Mouse (Mus musculus) urinary bladder, adult 18-20 months (tissue): ENCODE results near the gene Lrrc4.

Experiments
- DNase-seq, 2 experiments: peaks; one replicate each; pipeline ENCODE4 v3.0.0; 2022; ENCODE audit warnings: low spot score in 2 of 2, mixed read lengths in 2 of 2

Gene Lrrc4

DNA sequence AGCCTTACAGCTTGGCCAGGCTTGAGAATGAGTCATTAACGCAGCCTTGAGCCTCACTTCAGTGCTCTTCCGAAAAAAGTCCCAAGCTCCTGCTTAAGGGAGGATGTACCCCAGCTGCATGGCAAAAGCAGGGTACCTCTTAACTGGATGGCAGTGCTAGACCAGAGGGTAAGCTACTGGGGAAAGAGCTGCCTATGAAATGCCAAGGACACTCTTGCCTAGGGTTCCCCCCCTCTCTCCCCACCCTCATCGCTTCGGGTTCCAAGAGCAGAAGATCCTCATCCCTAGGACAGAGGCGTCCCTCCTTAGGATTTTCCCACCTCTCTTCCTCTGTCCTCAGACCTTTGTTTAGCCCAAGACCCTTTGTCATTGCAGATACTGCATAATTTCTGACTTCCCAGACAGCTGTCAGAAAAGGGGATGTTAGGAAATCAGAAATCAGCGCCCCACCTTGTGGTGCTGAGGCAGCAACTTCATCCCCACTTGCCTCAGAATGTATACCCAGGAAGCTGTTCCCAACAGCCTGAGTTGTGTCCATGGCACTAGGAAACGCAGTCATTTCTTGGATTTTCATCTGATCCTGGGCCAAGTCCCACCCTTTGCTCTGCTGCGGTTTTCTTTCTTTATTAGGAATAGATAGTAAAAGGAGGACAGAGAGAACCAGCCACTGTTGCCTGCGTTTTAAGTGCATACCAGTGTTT, 4.7 kb downstream of the Lrrc4 start:
- no peak for DNase-seq

DNA sequence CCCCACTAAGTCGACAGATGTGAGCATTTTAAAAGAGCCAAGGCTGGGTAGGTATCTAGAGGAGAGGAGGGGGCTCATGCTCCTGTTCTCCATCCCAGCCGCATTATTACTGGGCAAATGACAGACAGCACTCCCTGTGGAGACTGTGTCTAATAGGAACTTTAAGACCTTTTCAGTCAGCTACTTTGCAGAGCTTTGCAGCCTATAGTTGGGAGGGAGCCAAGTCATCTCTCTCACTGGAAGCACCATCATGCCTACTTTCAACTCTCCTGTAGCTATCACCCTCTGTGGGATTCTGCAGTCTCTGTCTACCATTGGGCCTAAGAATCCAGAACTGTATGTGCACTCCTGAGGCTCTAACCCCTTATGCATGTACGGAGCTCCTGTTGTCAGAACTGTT, 5.7 kb downstream of the Lrrc4 start:
- DNase-seq, result no peak

DNA sequence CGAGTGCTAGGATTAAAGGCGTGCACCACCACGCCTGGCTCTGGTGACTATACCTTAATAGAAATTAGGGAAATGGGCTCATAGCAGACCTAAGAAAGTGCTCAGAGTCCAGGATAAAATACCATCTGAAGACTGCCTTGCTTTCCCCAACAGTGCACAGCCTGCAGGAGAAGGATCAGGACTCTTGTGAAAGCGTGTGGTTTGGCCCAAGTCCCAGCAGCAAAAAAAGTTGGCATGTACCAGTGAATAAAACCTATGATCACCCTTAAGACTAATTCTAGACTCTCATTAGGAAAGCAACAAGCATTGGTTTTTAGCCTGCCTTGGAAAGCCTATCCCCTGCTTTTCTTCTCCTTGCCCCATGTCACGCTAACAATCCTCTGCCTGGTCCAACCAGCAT, 7.7 kb downstream of the Lrrc4 start:
- no peak for DNase-seq

DNA sequence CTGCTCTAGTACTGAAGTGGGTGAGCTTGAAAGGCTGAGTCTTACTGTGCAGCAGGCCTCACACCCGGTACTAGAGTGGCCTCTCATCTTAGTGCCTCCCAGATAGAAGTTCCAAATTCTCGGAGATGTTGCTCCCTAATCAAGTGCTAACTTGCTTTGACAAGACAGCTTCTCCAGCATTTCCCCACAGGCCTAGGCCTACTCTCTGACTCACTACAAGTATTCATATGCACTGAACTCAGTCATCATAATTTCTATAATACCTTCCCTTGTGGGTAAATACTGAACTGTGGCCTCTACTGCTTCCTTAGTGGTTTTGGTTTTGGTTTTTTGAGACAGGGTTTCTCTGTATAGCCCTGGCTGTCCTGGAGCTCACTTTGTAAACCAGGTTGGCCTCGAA, 8.2 kb downstream of the Lrrc4 start:
- DNase-seq, result no peak

DNA sequence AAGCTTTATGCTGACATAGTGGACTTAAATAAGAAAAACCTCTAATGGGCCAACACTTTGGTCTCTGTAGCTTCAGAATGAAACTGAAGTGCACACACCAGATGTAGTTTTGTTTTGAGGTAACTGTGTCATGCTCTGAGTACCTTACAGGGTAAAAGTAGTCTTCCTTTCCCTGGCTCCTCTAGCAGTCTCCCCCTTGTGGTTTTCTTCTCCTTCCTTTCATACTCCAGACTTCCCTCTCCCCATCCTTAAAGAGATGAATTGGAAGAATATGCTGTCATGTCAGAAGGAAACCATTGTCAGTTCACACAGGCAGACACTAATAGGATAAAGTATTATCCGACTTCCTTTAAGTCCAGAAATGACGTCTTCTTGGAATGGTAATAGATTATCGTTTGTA, 9.3 kb downstream of the Lrrc4 start:
- DNase-seq, result no peak

DNA sequence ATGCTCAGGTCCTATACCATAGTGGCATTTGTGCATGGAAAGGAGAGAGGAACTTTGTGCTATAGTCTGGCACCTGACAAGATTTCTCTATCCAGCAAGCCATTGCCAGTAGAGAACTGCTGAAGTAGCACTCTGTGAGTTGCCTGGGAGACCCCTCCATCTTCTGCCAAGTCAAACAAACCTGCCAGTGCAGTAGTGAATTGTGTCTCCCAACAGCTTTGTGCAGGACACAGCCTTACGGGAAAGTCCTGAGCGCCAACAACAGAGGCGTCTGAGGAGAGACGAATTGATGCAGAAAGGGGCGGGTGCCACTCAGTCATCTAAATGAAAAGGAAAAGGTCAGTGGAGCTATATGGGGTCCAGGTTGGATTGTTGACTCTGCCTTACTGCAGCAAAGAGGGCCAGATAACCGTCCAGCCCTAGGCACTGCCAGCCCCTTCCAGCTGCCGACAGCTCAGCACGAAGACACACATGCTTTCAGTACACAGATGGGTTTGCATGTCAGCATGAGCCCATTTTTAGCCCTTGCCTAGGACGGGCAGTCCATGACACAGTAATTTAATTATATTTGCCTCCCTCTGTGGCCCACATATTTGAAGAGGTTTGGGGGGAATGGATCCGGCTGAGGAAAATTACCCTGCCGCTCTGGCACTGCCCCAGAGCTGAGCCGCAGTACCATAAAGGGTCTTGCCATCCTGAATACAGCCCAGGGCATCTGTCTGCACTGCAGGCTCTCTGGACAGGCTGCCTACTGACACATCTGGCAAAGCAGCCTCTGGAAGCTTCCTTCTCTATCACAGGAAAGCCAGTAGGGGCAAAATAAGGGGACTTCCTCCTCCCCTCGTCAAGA, 11.8 kb downstream of the Lrrc4 start:
- DNase-seq, result no peak

DNA sequence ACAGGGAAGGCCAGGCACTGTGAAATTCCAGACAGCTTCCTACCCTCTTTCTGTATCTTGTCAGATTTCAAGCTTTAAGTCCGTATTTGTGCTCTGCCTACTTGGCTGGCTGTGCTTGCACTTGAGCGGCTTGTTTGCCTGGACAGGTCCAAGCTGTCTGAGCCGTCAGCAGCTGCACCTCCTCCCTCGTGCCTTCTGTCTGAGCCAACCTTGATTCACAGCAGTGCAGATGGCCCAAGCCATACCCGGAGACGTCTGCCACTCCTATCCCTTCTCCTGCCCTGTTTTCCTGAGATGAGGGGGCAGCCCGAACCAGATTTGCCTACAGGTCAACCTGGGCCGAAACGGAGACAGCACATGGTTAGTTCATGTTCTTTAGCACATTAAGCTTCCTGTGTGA, 14.5 kb downstream of the Lrrc4 start:
- peak; percentile 25 to 31 for DNase-seq

- DNase-seq, result no peak
Observed at GRCm38 (mm10) chr6:28814895-28815294, 16.7 kb downstream of the Lrrc4 start.

GRCm38 (mm10) chr6:28813057-28813456, 18.5 kb downstream of the Lrrc4 start:
- no peak for DNase-seq

GRCm38 (mm10) chr6:28804751-28805150, 26.8 kb downstream of the Lrrc4 start:
- no peak for DNase-seq

DNA sequence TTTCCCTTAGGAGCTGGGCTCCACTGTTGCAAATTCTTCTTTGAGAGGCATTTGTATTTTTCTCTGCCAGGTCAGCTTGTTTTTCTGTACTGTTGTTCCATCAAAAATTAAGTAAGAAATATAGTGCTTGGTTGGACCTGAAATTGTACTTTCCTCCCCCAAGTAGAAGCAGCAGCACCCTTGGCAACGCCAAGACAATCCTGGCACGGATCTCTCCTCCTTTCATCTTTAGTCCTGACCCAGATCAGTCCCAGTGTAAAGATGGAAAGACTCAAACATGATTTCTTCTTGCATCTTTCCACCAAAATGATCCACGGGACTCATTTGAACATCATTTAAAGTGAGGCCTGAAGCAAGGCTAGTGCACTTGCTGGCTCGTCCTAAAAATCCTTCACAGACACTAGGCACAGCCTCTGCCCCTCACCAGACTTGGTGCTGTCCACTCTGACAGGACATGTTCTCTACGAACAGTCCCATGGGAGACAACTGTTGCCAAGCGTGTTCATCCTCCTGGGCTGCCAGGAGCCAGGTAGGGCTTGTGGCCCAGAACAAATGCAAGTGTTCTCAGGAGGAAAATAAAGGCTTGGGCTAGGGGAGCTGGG, 27.8 kb downstream of the Lrrc4 start:
- DNase-seq, result no peak

DNA sequence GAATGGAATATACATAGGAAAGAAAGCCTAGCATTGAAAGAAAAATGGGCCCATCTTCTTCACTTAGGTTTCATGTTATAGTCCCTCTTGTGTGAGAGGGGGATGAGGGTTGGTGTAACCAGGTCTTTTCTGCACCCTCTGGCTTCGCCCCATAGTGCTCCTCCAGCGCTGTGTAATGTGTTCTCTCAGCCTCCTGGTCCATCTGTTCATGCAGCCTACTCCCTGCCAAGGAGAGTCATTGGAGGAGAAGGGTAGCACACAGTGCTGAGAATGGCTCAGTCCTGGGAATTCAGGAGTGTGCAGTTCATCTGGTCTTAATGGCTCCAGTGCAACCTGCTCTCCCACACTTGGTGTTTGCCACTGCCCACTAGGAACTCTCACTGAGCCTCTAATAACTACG, 30.6 kb downstream of the Lrrc4 start:
- DNase-seq, result no peak

GRCm38 (mm10) chr6:28799818-28800217, 31.7 kb downstream of the Lrrc4 start:
- no peak for DNase-seq

DNA sequence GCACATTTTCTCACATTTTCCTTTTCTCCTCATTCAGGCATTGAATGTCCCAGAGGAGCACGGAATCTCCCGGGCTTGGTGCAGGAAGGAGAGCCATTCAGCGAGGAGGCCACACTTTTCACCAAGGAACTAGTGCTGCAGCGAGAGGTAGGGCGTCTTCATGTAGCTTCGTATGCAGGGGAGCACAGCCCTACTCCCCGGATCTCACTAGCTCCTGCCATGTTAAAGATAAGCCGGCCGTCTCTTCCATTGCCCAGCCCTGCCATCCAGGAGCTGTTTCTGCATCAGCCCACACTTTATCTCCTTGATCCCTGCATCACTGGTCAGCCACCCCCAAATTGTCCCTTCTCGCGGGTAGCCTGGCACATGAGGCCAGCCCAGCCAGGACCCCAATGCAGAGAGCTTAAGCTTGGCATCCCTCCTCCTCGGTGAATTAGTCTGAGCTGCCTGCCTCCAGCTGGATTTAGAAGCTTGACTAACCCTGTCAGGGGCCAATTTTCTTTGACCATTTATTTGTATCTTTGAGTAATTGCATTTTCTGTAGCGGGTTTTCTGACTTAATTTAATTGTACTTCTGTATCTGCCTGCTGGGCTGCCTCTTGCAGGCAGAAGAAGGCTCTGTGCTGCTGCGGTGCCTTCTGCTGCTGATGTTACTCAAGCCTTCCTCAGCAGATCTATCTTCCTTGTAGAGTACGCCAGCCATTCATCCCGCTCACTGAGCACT, 35.6 kb downstream of the Lrrc4 start:
- no peak for DNase-seq

- no peak for DNase-seq
Observed at GRCm38 (mm10) chr6:28795380-28795779, 36.2 kb downstream of the Lrrc4 start.

DNA sequence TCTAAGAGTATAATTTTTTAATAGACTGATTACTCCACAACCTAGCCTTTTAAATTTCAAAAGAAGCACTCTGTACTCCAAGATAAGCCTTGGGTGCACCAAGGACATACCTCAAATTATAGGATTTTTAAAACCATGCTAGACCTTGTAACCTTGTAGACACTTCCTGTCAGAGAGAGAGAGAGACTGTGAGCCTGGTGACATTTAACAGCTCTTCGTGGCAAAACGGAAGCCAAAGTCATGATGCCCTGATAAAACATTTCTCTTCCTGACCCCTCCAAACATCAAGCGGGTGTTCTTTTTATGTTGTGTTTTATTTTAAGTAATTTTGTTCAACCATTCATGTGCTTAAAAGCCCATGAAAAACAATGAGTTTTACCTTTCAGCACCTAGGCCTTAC, 39.7 kb downstream of the Lrrc4 start:
- no peak for DNase-seq

DNA sequence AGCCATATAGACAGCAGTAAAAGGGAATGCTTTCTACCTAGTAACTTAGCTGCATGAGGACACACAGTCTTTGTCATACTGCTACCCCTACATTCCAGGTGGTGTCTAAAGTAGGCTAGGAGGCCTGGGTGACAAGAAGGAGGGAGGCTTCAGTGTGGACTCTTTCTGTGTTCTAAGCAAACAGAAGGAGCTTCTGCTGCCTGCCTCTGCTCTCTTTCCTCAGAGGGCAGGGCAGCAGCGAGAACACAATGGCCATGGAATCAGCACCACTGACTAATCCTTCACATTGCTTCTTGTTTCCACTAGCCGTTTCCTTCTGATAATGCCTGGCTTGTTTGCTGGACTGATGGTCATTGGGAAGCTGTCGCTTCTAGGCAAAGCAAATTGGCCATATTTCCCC, 40.4 kb downstream of the Lrrc4 start:
- no peak for DNase-seq

- DNase-seq, result no peak
Observed at GRCm38 (mm10) chr6:28789685-28790084, 41.9 kb downstream of the Lrrc4 start.

GRCm38 (mm10) chr6:28787133-28787532, 44.4 kb downstream of the Lrrc4 start:
- DNase-seq, result peak; percentile 12 to 33

DNA sequence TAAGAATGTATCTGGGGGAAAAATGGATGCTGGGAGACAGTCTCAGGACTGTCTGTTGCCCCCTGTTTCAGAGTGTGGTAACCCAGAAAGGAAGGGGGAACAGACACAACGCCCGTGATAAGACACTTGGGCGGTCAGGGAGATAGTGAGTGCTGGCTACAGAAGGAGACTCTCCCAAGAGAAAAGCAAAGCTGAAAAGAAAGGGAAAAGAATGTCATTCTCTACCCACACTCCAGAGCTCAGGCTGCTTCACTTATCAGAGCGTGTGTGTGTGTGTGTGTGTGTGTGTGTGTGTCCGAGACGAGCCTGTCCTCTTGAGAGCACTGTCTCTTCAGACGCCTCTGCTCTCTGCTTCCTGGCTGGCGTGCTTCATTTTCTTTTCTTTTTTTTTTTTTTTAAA, 45.8 kb downstream of the Lrrc4 start:
- no peak for DNase-seq

DNA sequence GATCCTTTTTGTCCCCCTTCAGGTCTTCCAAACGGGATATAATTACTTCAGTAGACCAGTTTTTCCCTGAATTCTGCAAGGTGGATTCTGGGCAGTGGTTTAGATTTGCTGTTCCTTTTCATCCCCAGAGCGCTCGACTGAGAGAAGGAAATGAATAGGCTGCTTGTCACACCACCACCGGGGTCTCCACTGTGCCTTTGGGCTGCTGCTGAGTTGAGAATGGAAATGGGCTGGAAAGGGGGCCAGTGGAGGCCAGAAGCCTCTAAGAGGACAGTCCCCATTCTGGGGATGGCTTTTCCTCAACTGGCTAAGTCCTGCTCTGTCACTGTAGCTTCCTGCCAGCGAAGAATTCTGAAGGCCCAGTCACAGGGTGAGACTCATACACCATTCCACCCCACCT, 47.6 kb downstream of the Lrrc4 start:
- DNase-seq, result no peak

DNA sequence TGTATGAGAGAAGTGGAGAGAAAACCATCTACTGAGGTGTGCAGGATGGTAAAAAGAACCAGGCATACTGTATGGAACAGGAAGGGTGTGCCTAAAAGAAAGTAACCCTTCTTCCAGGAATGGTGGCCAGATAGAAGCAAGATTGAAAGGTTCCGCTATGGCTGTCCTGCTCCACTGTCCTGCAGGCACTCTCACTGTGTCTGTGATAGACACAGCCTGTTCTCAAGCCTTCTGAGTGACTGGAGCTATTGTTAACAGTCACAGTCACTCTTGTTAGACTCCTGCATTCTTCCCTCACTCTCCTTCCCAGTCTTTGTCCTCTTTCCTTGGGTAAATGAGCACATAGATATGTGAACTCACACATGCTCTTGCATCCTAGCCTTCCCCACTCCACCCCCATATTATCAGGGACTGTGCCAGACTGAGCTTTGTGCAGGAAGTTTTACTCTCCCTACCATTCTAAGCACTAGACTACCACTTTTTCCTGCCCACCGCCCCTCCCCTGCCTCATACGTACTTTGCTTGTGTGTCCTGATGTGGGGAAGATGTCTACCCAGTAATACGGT, 48.4 kb downstream of the Lrrc4 start:
- no peak for DNase-seq
